8 mouse cellular contexts compared by ENCODE assay signal in genomic region chr4:24720834-24721233, GRCm38 (mm10).
DNase-seq lines count a peak whose midpoint lies in the region; ATAC-seq lines count a peak whose summit lies in the region.

No protein-coding gene starts in this region.

- H3K4me1 ChIP-seq in heart, embryonic 11.5 days (ENCODE audit: control insufficient read depth, insufficient read depth, low read length): no peaks in the 10 kb centered on the region
- H3K4me1 ChIP-seq in hindbrain, embryonic 16.5 days (ENCODE audit: control insufficient read depth, insufficient read depth, low read depth, low read length): no peaks in the 10 kb centered on the region
- no peaks in the 10 kb centered on the region; the same call in 1 of the 2 replicates for H3K4me1 ChIP-seq in midbrain, embryonic 13.5 days (replicated peaks)

- 25% methylated on average over 3 of the region's 3 CpGs for WGBS in heart, embryonic 11.5 days (ENCODE audit: insufficient replicate concordance)
- WGBS in hindbrain, embryonic 16.5 days: 35% methylated on average over 3 of the region's 3 CpGs
- WGBS in midbrain, embryonic 13.5 days: 38% methylated on average over 3 of the region's 3 CpGs

- no peak overlapping the region for H3K27ac ChIP-seq in heart, embryonic 11.5 days (ENCODE audit: low read depth, low read length)
- H3K27ac ChIP-seq in hindbrain, embryonic 16.5 days (ENCODE audit: low read depth, low read length): no peak overlapping the region
- H3K27ac ChIP-seq in midbrain, embryonic 13.5 days: no peak overlapping the region

- H3K4me2 ChIP-seq in heart, embryonic 11.5 days: no peak overlapping the region
- no peak overlapping the region for H3K4me2 ChIP-seq in hindbrain, embryonic 16.5 days (ENCODE audit: low read length)
- no peak overlapping the region for H3K4me2 ChIP-seq in midbrain, embryonic 13.5 days (replicated peaks)

- ATAC-seq in heart, embryonic 11.5 days (replicated peaks; ENCODE audit: insufficient number of reproducible peaks, low FRiP score, low TSS enrichment): no peak
- ATAC-seq in hindbrain, embryonic 16.5 days: peak; percentile 88
- peak; percentile 72 for ATAC-seq in midbrain, embryonic 13.5 days
- ATAC-seq in activated CD4-positive, CD25-positive, alpha-beta regulatory T cell, adult 4 months: no peak

- H3K4me3 ChIP-seq in heart, embryonic 11.5 days (ENCODE audit: low read depth, low read length): no peak overlapping the region
- no peak overlapping the region for H3K4me3 ChIP-seq in hindbrain, embryonic 16.5 days (ENCODE audit: low read length)
- H3K4me3 ChIP-seq in midbrain, embryonic 13.5 days (replicated peaks): no peak overlapping the region

- peak; percentile 40 to 62 for DNase-seq in heart, adult 18-20 months
- DNase-seq in adrenal gland, adult 18-20 months (ENCODE audit: low spot score in 2 of 2): peak; percentile 28 to 35
- DNase-seq in embryo, embryonic 11.5 days (ENCODE audit: low read depth, low spot score): peak; percentile 50
- DNase-seq in layer of hippocampus, postnatal 10 days (ENCODE audit: low spot score in 2 of 2): peak; percentile 62 to 74

- no peaks in the 10 kb centered on the region for H3K36me3 ChIP-seq in heart, embryonic 11.5 days (ENCODE audit: control insufficient read depth, insufficient read depth, low read length)
- H3K36me3 ChIP-seq in hindbrain, embryonic 16.5 days (ENCODE audit: control insufficient read depth, insufficient read depth, low read length): no peaks in the 10 kb centered on the region
- no peaks in the 10 kb centered on the region for H3K36me3 ChIP-seq in midbrain, embryonic 13.5 days

- no peak overlapping the region for H3K9ac ChIP-seq in heart, embryonic 11.5 days (ENCODE audit: low read depth, low read length)
- no peak overlapping the region for H3K9ac ChIP-seq in hindbrain, embryonic 16.5 days (ENCODE audit: low read depth, low read length)
- H3K9ac ChIP-seq in midbrain, embryonic 13.5 days (replicated peaks): no peak overlapping the region

- no peaks in the 10 kb centered on the region for H3K27me3 ChIP-seq in heart, embryonic 11.5 days (ENCODE audit: control insufficient read depth, insufficient read depth, low read length)
- H3K27me3 ChIP-seq in hindbrain, embryonic 16.5 days (replicated peaks; ENCODE audit: control insufficient read depth, insufficient read depth, low read length): no peaks in the 10 kb centered on the region
- H3K27me3 ChIP-seq in midbrain, embryonic 13.5 days: no peaks in the 10 kb centered on the region

- no peaks in the 10 kb centered on the region for H3K9me3 ChIP-seq in heart, embryonic 11.5 days (replicated peaks; ENCODE audit: control insufficient read depth, low read length)
- H3K9me3 ChIP-seq in hindbrain, embryonic 16.5 days (ENCODE audit: control insufficient read depth, low read length): no peaks in the 10 kb centered on the region
- H3K9me3 ChIP-seq in midbrain, embryonic 13.5 days: no peaks in the 10 kb centered on the region

Comparison
In these comparisons a context has a peak if more than half of its experiments do, and no peak if none do; other contexts are left out.
1. ATAC-seq: peak in hindbrain, embryonic 16.5 days (single experiment) and midbrain, embryonic 13.5 days (single experiment); none in heart, embryonic 11.5 days (single experiment) and activated CD4-positive, CD25-positive, alpha-beta regulatory T cell, adult 4 months (single experiment).
2. Peak in every context shown above with its lines, with median percentiles within 50 percentile points of each other: DNase-seq.